Mouse (Mus musculus): ENCODE results near the gene Pls1.

- TF ChIP-seq POLR2A (IDR thresholded peaks at IDR 0.05; ENCODE audit: low read depth, low read length): no peak
- TF ChIP-seq CTCF (IDR thresholded peaks at IDR 0.05; ENCODE audit: borderline replicate concordance, insufficient read depth, low read length): no peak
Measured at GRCm38 (mm10) chr9:95801610-95802451, 43.3 kb downstream of the Pls1 start.

Measured in embryonic fibroblast, embryonic 13.5 days (primary cell).